ENCODE assay signal across 8 mouse cellular contexts in genomic region chr2:128364161-128364560, GRCm38 (mm10).
DNase-seq lines count a peak whose midpoint lies in the region; ATAC-seq and TF ChIP-seq lines count a peak whose summit lies in the region.

No protein-coding gene starts in this region.

- ATAC-seq in heart, postnatal 0 days (ENCODE audit: insufficient read depth, low read depth): peak; percentile 92
- no peak for ATAC-seq in limb, embryonic 12.5 days (ENCODE audit: insufficient number of reproducible peaks, insufficient read depth, low FRiP score, low TSS enrichment, low read depth)

- H3K9ac ChIP-seq in heart, postnatal 0 days (replicated peaks; ENCODE audit: low read depth, low read length): no peak overlapping the region; the same call in 1 of the 2 replicates
- H3K9ac ChIP-seq in limb, embryonic 12.5 days (replicated peaks): no peak overlapping the region; the same call in 1 of the 2 replicates

- H3K27me3 ChIP-seq in heart, postnatal 0 days (ENCODE audit: control insufficient read depth, insufficient read depth, low read length): no peaks in the 10 kb centered on the region
- H3K27me3 ChIP-seq in limb, embryonic 12.5 days: no peaks in the 10 kb centered on the region

- H3K4me3 ChIP-seq in heart, postnatal 0 days (ENCODE audit: low read depth, low read length): peak overlapping the region; percentile 24
- H3K4me3 ChIP-seq in limb, embryonic 12.5 days (replicated peaks): peak overlapping the region; percentile 26

- peak overlapping the region; percentile 49 for H3K27ac ChIP-seq in heart, postnatal 0 days (ENCODE audit: low read depth)
- no peak overlapping the region; the same call in 1 of the 2 replicates for H3K27ac ChIP-seq in limb, embryonic 12.5 days

- H3K36me3 ChIP-seq in heart, postnatal 0 days (replicated peaks; ENCODE audit: control insufficient read depth, insufficient read depth, low read length): no peaks in the 10 kb centered on the region
- no peaks in the 10 kb centered on the region for H3K36me3 ChIP-seq in limb, embryonic 12.5 days

- peak overlapping the region; percentile 48 for H3K4me2 ChIP-seq in heart, postnatal 0 days (ENCODE audit: low read depth, low read length)
- peak overlapping the region; percentile 51 for H3K4me2 ChIP-seq in limb, embryonic 12.5 days

- no peak for TF ChIP-seq CTCF in heart, postnatal 0 days (IDR thresholded peaks at IDR 0.05; ENCODE audit: low read depth)

- TF ChIP-seq EP300 in heart, postnatal 0 days (IDR thresholded peaks at IDR 0.05; ENCODE audit: low read depth): no peak

- WGBS in heart, postnatal 0 days: 16% methylated on average over 14 of the region's 14 CpGs
- 17% methylated on average over 14 of the region's 14 CpGs for WGBS in limb, embryonic 12.5 days

- peak; percentile 58 to 83 for DNase-seq in urinary bladder, adult 18-20 months (ENCODE audit: low spot score in 2 of 2)
- DNase-seq in urinary bladder, postnatal 10 days (ENCODE audit: low spot score): no peak
- DNase-seq in heart, postnatal 0 days (ENCODE audit: low spot score): peak; percentile 84
- DNase-seq in mesoderm, embryonic 11.5 days (ENCODE audit: low read depth, low spot score): peak; percentile 58
- no peak for DNase-seq in layer of hippocampus, adult 8-10 months (ENCODE audit: low spot score in 2 of 2)
- no peak for DNase-seq in cerebellum, adult 9-11 months
- DNase-seq in layer of hippocampus, adult 18-20 months (ENCODE audit: low spot score in 2 of 2): no peak

- no peaks in the 10 kb centered on the region for H3K9me3 ChIP-seq in heart, postnatal 0 days (replicated peaks; ENCODE audit: control insufficient read depth, low read length)
- peaks cover 4% of the 10 kb centered on the region; the same call in 1 of the 2 replicates for H3K9me3 ChIP-seq in limb, embryonic 12.5 days

- peaks cover 24% of the 10 kb centered on the region; the same call in 1 of the 2 replicates for H3K4me1 ChIP-seq in heart, postnatal 0 days (ENCODE audit: control insufficient read depth, insufficient read depth)
- peaks cover 29% of the 10 kb centered on the region for H3K4me1 ChIP-seq in limb, embryonic 12.5 days (replicated peaks)

Comparison
In these comparisons a context has a peak if more than half of its experiments do, and no peak if none do; other contexts are left out.
1. DNase-seq: peak in urinary bladder, adult 18-20 months (2 of 2), heart, postnatal 0 days (single experiment) and mesoderm, embryonic 11.5 days (single experiment); none in urinary bladder, postnatal 10 days (single experiment), layer of hippocampus, adult 8-10 months (0 of 2), cerebellum, adult 9-11 months (single experiment) and layer of hippocampus, adult 18-20 months (0 of 2).